Mouse (Mus musculus): Measurements from ENCODE around the gene Prkg1. TPM values are rescaled to one million over a fixed set of nuclear protein-coding genes. Genes with fewer than 3 reads are reported as not detected.

Prkg1 gene
- total and polyA plus RNA-seq, 3 experiments, result 1.0 to 29.0 (median 22.9) TPM

DNA sequence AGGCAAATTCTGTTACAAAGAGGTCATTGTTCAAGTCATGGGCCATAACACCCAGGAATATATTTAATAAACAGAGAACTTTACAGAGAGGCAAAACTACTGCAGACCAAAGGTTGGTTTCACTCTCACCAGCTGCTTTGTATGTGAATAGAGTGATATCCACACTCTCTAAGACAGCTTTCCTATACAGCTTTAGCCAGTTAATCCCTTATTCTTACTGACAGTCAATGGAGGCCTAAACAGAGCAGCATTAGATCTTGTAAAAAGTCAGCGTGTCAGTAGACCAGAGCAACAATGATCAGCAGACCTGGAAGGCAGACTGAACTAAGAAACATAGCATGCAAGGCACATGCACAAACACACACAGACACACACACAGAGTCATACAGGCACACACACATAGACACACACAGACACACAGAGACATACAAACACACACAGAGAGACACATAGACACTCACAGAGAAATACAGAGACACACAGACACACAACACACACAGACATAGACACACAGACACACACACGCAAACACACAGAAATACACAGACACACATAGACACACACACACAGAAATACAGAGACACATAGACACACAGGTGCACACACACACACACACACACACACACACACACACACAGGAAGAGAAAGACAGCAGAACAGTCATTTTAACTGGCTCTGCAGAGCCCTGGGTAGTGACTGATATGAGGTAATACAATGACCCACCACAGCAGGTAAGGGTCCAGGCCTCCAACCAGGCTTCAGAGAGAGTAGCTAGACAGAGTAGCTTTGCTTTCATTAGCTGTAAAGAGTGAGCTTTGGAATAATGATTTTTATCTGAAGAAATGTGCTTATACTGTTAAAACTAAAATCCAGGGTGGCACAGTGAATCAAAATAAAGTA lies 723.6 kb downstream of the Prkg1 start:
- H3K27me3 ChIP-seq (ENCODE audit: insufficient read depth, low read length), result peaks cover 3% of the 10 kb centered on the region
- H3K4me1 ChIP-seq (ENCODE audit: insufficient read depth, low read depth, low read length), result no peaks in the 10 kb centered on the region
- TF ChIP-seq GATA1 (IDR thresholded peaks at IDR 0.05; ENCODE audit: borderline replicate concordance, low read length) (no peak), CTCF (IDR thresholded peaks at IDR 0.05; ENCODE audit: low read depth, low read length) (no peak), POLR2AphosphoS5 (IDR thresholded peaks at IDR 0.05; ENCODE audit: insufficient replicate concordance, low read depth, low read length) (no peak), TAL1 (conservative IDR thresholded peaks at IDR 0.05; ENCODE audit: low read depth, low read length) (no peak), GATA2 (IDR thresholded peaks at IDR 0.05; ENCODE audit: borderline replicate concordance, low read depth, low read length) (no peak)
- ATAC-seq (ENCODE audit: extremely low read depth, insufficient number of reproducible peaks, low FRiP score, poor library complexity, severe bottlenecking) (no peak), DNase-seq (ENCODE audit: low spot score) (no peak)
- H3K9me3 ChIP-seq (replicated peaks), result no peaks in the 10 kb centered on the region
- H3K36me3 ChIP-seq (replicated peaks), result no peaks in the 10 kb centered on the region
- H3K4me3 ChIP-seq (ENCODE audit: low read depth, low read length), result no peak overlapping the region

DNA sequence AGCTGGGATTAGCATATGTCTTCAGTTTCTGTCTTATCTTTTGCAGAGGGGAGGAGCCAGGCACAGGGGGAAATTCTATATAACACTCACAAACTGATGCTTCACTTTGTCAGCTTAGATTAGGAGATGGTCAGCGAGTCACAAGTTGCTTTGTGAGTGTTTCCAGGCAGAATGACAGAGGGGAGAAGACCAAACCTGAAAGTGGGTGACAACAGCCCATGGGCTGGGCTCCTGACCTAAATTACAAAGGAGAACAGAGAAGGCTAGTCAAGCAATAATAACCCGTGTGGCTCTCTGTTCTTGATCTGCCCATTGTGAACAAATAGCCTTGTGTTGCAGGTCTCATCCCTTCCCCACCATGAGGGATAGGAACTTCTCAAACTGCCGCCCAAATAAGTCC lies 725.9 kb downstream of the Prkg1 start:
- no peak for TF ChIP-seq GATA1 (IDR thresholded peaks at IDR 0.05; ENCODE audit: borderline replicate concordance, low read length)
- no peak for TF ChIP-seq CTCF (IDR thresholded peaks at IDR 0.05; ENCODE audit: low read depth, low read length)
- no peak for TF ChIP-seq TAL1 (conservative IDR thresholded peaks at IDR 0.05; ENCODE audit: low read depth, low read length)
- TF ChIP-seq GATA2 (IDR thresholded peaks at IDR 0.05; ENCODE audit: borderline replicate concordance, low read depth, low read length), result no peak
- no peak for TF ChIP-seq POLR2AphosphoS5 (IDR thresholded peaks at IDR 0.05; ENCODE audit: insufficient replicate concordance, low read depth, low read length)
- Histone ChIP-seq H3K27me3 (ENCODE audit: insufficient read depth, low read length) (peaks cover 3% of the 10 kb centered on the region), H3K9me3 (replicated peaks) (no peaks in the 10 kb centered on the region), H3K4me3 (ENCODE audit: low read depth, low read length) (no peak overlapping the region), H3K36me3 (replicated peaks) (no peaks in the 10 kb centered on the region), H3K4me1 (ENCODE audit: insufficient read depth, low read depth, low read length) (no peaks in the 10 kb centered on the region)
- DNase-seq (ENCODE audit: low spot score) (no peak), ATAC-seq (ENCODE audit: extremely low read depth, insufficient number of reproducible peaks, low FRiP score, poor library complexity, severe bottlenecking) (no peak)

DNA sequence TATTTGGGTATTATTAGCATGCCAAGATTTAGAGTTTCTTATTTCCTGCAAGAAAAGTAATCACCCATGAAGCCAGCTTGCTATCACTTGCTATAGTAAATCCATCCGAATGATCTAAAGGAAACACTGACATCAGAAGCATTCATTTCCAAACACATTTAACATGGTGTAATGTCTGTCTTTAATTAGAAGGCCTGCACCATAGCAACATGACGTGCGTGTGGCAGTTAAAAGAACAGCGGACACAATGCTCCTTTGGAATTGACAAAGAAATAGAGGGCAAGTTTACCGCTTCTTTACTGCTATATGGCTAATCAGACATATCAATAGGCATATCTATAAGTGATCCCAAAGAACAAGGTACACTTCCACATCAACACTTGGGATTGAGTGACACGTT lies 733.2 kb downstream of the Prkg1 start:
- no peaks in the 10 kb centered on the region for H3K36me3 ChIP-seq (replicated peaks)
- H3K4me1 ChIP-seq (ENCODE audit: insufficient read depth, low read depth, low read length), result no peaks in the 10 kb centered on the region
- no peak for ATAC-seq (ENCODE audit: extremely low read depth, insufficient number of reproducible peaks, low FRiP score, poor library complexity, severe bottlenecking)
- H3K9me3 ChIP-seq (replicated peaks), result no peaks in the 10 kb centered on the region
- H3K4me3 ChIP-seq (ENCODE audit: low read depth, low read length), result no peak overlapping the region
- no peak for TF ChIP-seq TAL1 (conservative IDR thresholded peaks at IDR 0.05; ENCODE audit: low read depth, low read length)
- TF ChIP-seq GATA1 (IDR thresholded peaks at IDR 0.05; ENCODE audit: borderline replicate concordance, low read length), result no peak
- no peak for DNase-seq (ENCODE audit: low spot score)
- peaks cover 3% of the 10 kb centered on the region for H3K27me3 ChIP-seq (ENCODE audit: insufficient read depth, low read length)

DNA sequence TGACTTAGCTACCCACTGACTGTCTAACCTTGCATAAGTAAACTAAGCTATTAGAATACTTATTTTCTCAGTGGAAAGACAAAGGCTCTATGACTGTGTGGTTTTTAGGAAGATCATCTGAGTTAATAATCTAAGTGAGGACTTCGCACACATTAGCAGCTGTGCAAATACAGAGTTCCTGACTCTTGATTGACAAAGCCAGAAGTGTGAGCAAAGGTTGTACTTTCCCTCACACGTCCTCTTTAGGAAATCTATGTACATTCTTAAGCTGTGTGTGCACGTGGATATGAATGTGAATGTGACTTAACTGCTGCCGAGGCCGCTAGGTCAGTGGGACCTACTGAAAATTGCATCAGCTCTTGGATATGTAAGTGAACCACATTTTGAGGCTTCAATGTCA lies 738.0 kb downstream of the Prkg1 start:
- Histone ChIP-seq H3K9me3 (replicated peaks) (no peaks in the 10 kb centered on the region), H3K4me3 (ENCODE audit: low read depth, low read length) (no peak overlapping the region), H3K27me3 (ENCODE audit: insufficient read depth, low read length) (peaks cover 3% of the 10 kb centered on the region), H3K36me3 (replicated peaks) (no peaks in the 10 kb centered on the region), H3K4me1 (ENCODE audit: insufficient read depth, low read depth, low read length) (no peaks in the 10 kb centered on the region)
- TF ChIP-seq POLR2AphosphoS5 (IDR thresholded peaks at IDR 0.05; ENCODE audit: insufficient replicate concordance, low read depth, low read length) (no peak), GATA2 (IDR thresholded peaks at IDR 0.05; ENCODE audit: borderline replicate concordance, low read depth, low read length) (no peak), CTCF (IDR thresholded peaks at IDR 0.05; ENCODE audit: low read depth, low read length) (no peak), TAL1 (conservative IDR thresholded peaks at IDR 0.05; ENCODE audit: low read depth, low read length) (no peak), GATA1 (IDR thresholded peaks at IDR 0.05; ENCODE audit: borderline replicate concordance, low read length) (no peak)
- no peak for ATAC-seq (ENCODE audit: extremely low read depth, insufficient number of reproducible peaks, low FRiP score, poor library complexity, severe bottlenecking)
- DNase-seq (ENCODE audit: low spot score), result no peak

DNA sequence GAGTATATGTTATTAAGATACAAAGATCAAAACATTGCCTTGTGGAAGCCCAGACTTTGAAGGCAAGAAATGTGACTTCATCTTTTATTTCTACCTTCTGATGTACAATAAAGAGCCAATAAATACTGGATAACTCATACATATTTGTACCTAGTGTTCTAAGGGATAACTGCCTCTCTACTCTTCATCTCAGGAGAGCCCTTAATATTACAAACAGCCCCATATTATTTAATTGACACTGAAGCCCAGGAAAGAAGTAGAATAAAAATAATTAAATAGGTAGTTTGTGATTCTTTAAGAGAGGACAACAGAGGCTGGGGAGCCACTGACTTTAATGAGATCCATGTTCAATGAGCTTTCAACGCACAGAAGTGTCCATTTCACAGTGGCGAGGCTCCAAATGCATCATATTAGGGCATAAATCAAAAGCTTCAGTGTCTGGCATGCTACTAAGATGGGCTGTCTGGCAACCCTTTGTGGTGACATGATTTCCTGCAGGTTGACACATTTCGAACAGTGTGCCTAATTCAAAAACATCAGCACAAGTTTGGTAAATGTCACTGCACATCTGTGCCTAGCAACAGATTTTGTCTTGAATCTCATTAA lies 753.2 kb downstream of the Prkg1 start:
- no peaks in the 10 kb centered on the region for H3K36me3 ChIP-seq (replicated peaks)
- DNase-seq (ENCODE audit: low spot score) (no peak), ATAC-seq (ENCODE audit: extremely low read depth, insufficient number of reproducible peaks, low FRiP score, poor library complexity, severe bottlenecking) (no peak)
- no peaks in the 10 kb centered on the region for H3K4me1 ChIP-seq (ENCODE audit: insufficient read depth, low read depth, low read length)
- peaks cover 13% of the 10 kb centered on the region for H3K27me3 ChIP-seq (ENCODE audit: insufficient read depth, low read length)
- H3K9me3 ChIP-seq (replicated peaks), result no peaks in the 10 kb centered on the region
- TF ChIP-seq CTCF (IDR thresholded peaks at IDR 0.05; ENCODE audit: low read depth, low read length) (no peak), GATA1 (IDR thresholded peaks at IDR 0.05; ENCODE audit: borderline replicate concordance, low read length) (no peak), GATA2 (IDR thresholded peaks at IDR 0.05; ENCODE audit: borderline replicate concordance, low read depth, low read length) (no peak), POLR2AphosphoS5 (IDR thresholded peaks at IDR 0.05; ENCODE audit: insufficient replicate concordance, low read depth, low read length) (no peak), TAL1 (conservative IDR thresholded peaks at IDR 0.05; ENCODE audit: low read depth, low read length) (no peak)
- H3K4me3 ChIP-seq (ENCODE audit: low read depth, low read length), result no peak overlapping the region

DNA sequence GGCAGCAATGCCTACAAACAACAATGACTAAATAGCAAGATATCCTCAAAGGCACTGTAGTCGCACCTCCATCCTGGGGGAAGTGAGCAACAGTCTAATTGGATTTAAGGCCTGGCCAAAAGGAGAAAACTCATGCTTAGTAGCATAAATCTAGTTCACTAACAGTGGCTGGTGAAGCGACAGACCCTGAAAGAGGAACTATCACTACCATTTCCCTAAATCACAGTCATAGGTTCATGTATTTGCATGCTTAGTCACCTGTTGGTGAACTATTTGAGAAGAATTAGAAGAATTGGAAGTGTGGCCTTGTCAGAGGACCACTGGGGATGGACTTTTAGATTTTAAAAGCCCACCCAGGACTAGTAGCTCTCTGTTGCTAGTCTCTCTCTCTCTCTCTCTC lies 766.3 kb downstream of the Prkg1 start:
- ATAC-seq (ENCODE audit: extremely low read depth, insufficient number of reproducible peaks, low FRiP score, poor library complexity, severe bottlenecking), result no peak

More for the DNA sequence above, 766.3 kb downstream of the Prkg1 start:
- no peak for DNase-seq (ENCODE audit: low spot score)
- Histone ChIP-seq H3K4me3 (ENCODE audit: low read depth, low read length) (no peak overlapping the region), H3K27me3 (ENCODE audit: insufficient read depth, low read length) (peaks cover 6% of the 10 kb centered on the region; the same call in 1 of the 2 replicates), H3K4me1 (ENCODE audit: insufficient read depth, low read depth, low read length) (no peaks in the 10 kb centered on the region), H3K9me3 (replicated peaks) (no peaks in the 10 kb centered on the region), H3K36me3 (replicated peaks) (no peaks in the 10 kb centered on the region)
- TF ChIP-seq TAL1 (conservative IDR thresholded peaks at IDR 0.05; ENCODE audit: low read depth, low read length), result no peak
- no peak for TF ChIP-seq GATA1 (IDR thresholded peaks at IDR 0.05; ENCODE audit: borderline replicate concordance, low read length)
- TF ChIP-seq GATA2 (IDR thresholded peaks at IDR 0.05; ENCODE audit: borderline replicate concordance, low read depth, low read length), result no peak
- TF ChIP-seq CTCF (IDR thresholded peaks at IDR 0.05; ENCODE audit: low read depth, low read length), result no peak
- no peak for TF ChIP-seq POLR2AphosphoS5 (IDR thresholded peaks at IDR 0.05; ENCODE audit: insufficient replicate concordance, low read depth, low read length)
